Mouse (Mus musculus) spleen, postnatal 14 days (tissue): ENCODE measurements around the gene Nxf2.

Experiments
- DNase-seq, 2 experiments: peaks; one replicate each; pipeline ENCODE4 v3.0.0; 2021 to 2022; ENCODE audit warnings: low spot score in 2 of 2

The Nxf2 gene

DNA sequence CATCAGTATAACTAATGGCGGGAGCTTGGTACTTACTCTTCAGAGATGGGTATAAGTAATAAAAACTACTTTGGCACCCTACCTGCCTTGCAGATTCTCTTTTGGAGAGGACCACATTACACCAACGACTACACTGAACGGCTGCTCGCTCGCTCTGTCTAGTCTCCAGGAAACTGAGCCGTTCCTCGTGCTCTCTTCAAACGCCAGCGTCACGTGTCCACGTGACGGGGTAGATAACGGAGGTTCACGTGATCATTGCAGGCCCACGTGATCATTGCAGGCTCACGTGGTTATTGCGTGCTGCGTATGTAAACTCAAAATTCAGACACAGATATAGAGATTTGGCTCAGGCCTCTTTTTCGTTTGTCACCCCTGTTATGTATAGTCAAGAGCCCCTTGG is at the start of gene Nxf2:
Gene Nxf2 (minus strand): TSS at position 209 of the 400 bp plus-strand sequence.
- no peak for DNase-seq

DNA sequence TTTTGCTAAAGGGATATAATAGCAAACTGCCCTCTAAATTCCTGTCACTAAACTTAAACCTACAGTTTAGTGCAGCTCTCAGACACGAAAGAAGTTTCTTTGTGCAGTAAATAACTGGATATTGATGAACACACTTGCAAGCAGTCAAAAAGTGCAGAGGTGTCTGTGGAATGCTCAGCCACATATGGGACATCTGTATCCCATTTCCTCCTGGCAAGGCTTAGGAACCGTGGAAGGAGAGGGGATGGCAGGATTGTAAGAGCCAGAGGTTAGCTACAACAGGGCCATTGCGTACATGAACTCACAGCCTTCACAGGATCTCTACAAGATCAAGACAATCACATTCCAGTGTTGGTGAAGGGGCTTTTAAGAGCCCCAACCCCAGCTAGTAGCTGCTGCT is 46.8 kb upstream of the Nxf2 start:
- no peak for DNase-seq

DNA sequence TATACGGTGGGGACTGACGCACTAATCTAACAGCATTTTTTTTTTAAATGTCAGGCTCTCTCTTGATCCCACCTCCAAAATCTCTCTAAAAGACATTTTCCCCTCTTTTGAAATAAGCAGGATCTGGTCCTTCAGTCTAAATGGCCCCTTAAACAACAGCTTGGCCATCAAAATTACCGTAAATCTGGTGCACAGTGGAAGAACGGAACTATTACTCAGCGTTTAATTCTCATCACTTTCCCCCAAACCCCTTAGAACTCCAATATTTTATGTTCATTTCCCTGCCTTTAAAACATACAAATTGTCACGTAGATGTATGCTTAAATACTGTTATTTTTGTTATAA is 44.9 kb upstream of the Nxf2 start:
- no peak for DNase-seq

DNA sequence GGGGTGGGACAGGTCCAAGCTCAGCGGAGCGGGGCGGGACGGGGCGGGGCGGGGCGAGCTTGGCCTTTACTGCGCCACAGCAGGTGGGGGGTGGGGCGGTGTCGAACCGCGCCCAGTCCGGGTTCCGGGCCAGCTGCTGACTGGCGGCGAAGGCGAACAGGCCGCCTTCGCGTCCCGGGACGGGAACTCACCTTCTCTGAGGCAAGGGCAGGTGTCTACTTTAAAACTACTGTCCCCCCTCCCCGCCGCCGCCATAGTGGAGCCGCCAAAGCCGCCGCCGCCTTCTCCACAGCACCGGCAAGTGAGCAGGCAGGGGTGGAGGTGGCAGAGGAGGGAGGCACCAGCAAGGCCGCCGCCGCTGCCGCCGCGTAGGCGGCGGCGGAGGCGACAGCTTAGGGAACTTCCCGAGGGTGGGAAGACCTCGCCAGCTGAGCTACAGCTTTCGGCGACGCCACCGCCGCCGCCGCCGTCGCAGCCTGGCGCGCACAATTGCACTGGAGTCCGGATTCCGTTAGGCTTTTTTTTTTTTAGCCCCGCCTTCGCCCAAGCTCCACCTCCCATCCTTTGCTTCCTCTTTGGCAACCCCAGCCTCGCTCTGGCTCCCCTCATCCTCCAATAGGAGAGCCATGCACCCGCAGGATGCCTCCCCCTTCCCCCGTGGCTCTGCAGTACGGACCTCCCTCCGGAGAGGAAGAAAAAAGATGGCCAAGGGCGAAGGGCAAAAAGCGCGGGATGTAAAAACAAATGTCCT is 44.3 kb upstream of the Nxf2 start, which contains the start of gene Zmat1:
Gene Zmat1 (minus strand): TSS at position 490 of the 751 bp plus-strand sequence.
- DNase-seq: peak; percentile 66 to 71

GRCm38 (mm10) chrX:135008021-135008420 is 43.5 kb upstream of the Nxf2 start:
- no peak for DNase-seq

- DNase-seq: peak; percentile 20 to 24
Measured at GRCm38 (mm10) chrX:134963305-134964094, 1.1 kb downstream of the Nxf2 start.

DNA sequence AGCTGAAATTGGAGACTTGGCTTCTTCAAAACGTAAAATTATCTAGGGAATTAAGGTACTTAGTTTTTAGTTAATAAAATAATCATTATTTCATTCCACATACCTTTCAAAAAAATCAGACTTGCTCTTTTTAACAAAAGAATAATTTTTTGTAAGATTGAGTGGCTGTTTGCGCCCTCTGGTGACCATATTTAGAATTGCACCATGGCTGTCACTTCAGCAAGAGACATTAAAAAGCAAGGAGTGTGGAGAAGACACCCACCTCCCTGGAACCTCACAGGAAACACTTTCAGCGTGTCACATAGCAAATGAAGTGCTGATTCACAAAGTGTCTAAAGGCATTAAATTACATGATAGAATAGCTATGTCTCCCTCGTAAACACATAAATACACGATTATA is 34.2 kb downstream of the Nxf2 start:
- peak; percentile 6 to 13 for DNase-seq

DNA sequence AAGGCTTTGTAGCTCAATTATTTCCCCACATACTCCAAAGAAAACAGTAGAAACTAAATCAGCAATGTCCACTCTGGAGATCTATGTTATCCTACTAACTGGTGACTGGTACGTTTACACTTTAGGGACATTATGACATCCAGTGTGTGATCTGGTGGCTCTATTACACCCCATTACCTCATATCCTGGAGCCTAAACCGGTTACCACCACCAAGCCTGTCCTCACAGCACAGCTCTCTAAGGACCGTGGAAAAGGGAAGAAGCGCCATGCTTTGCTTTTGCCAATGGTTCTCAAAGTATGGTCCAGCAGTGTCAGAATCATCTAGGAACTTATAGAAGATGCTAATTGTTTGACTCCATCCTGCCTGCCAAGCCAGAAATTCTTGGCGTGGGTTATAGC is 34.6 kb downstream of the Nxf2 start:
- no peak for DNase-seq

DNA sequence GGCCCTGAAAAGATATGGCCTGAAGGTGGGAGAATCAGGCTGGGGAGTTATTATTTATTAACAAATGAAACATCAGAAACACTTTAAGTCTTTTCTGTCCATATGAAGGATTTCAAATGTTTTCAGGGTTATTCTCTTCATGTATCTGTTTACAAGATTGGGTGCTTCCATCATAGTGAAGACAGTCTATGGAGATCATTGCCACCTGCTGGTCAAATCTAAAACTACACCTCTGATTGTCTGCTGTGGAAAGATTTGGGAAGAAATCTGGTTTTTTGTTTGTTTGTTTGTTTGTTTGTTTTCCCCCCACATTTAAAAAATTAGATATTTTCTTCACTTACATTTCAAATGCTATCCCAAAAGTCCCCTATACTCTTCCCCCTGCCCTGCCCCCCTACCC is 39.5 kb downstream of the Nxf2 start:
- peak in 1 of 2 experiments; percentile 11 for DNase-seq

DNA sequence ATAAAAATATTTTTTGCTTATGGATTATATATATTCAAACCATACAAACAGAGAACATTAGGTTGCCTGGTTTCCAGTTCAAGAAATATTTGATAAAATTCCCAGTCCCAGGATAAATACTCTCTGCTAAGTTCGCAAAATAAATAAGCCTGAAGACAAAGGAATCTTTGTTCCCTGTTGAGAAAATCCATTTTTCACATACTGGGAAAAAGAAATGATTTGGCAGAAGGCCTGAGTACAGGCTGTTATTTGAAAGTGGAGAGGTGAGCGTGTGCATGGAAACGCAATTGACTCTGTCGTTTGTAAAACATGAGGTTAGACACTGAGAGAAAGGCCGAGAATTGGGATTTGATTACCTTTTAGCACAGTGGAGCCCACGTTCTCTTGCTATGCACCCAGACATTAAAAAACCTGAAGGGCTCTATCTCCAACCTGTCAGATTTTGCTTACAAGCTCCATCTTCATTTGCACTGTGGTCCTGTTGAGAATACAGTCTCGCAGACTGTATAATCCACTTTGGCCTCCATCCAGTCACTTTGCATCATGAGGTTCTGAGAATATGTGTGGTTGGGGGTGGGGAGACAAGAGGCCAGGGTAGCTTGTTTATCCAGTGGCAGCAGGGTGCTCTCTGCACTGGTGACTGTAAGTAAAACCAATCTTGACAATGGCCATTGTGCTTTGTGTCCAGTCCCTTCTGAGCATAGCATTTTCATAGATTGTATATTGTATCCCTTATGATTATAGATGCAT is 40.7 kb downstream of the Nxf2 start:
- DNase-seq: no peak

- DNase-seq: no peak
Measured at GRCm38 (mm10) chrX:134919220-134919619, 45.3 kb downstream of the Nxf2 start.

GRCm38 (mm10) chrX:134915745-134916144 is 48.8 kb downstream of the Nxf2 start:
- no peak for DNase-seq

GRCm38 (mm10) chrX:134915315-134915714 is 49.2 kb downstream of the Nxf2 start:
- DNase-seq: peak in 1 of 2 experiments; percentile 3

DNA sequence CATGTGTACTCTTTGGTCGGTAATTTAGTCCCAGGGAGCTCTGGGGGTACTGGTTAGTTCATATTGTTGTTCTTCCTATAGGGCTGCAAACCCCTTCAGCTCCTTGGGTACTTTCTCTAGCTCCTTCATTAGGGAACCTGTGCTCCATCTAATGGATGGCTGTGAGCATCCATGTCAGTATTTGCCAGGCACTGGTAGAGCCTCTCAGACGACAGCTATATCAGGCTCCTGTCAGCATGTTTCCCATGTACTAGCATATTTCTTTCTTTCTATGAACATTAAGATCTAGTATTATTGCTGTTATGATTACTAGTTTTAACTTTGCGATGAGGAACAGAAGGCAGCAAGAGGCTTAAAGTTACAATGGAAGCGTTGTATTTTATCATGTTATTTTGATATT is 49.7 kb downstream of the Nxf2 start:
- DNase-seq: no peak

GRCm38 (mm10) chrX:134913234-134913936 is 51.2 kb downstream of the Nxf2 start:
- peak in 1 of 2 experiments; percentile 31 for DNase-seq

GRCm38 (mm10) chrX:134912805-134913204 is 51.7 kb downstream of the Nxf2 start:
- no peak for DNase-seq

GRCm38 (mm10) chrX:134910345-134910744 is 54.2 kb downstream of the Nxf2 start:
- no peak for DNase-seq
